Mouse (Mus musculus): ENCODE results near the gene Rgs19.

Rgs19 gene

GRCm38 (mm10) chr2:181687586-181687985 is 6.2 kb downstream of the Rgs19 start:
- in situ Hi-C loops (cut with MboI; ENCODE audit: unreplicated experiment in 2 of 2), result loop anchor here in 1 of 2 experiments (10.0 kb wide), 1 partner anchor 177 kb away; the partner anchor contains the start of gene Polr3k

- in situ Hi-C loops (cut with MboI; ENCODE audit: unreplicated experiment in 2 of 2), result loop anchor here in 1 of 2 experiments (10.0 kb wide), 1 partner anchor 179 kb away; the partner anchor contains the start of gene Polr3k
Observed at GRCm38 (mm10) chr2:181685686-181686085, 8.1 kb downstream of the Rgs19 start.

DNA sequence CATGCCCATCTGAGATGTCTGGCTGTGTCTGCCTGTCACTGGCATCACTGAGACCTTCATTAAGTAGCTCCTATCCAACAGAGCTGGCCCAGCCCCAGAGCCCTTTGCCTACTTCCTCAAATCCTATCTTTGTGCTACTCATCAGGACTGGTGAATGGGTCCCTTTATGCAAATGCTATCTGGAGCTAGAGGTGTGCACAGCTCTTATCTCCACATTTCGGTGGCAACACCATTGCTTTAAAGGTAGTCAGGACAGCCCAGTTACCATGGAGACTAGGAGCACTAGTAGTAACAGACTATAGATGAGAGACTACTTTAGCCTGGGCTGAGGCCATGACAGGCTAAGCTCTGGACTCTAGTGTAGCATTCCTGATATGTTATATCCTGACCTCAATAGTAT is 9.1 kb downstream of the Rgs19 start:
- in situ Hi-C loops (cut with MboI; ENCODE audit: unreplicated experiment in 2 of 2), result loop anchor here in 1 of 2 experiments (10.0 kb wide), 1 partner anchor 180 kb away; the partner anchor contains the start of gene Polr3k

GRCm38 (mm10) chr2:181683381-181683780 is 10.4 kb downstream of the Rgs19 start:
- in situ Hi-C loops (cut with MboI; ENCODE audit: unreplicated experiment in 2 of 2), result loop anchor here in 1 of 2 experiments (10.0 kb wide), 1 partner anchor 181 kb away; the partner anchor contains the start of gene Polr3k

GRCm38 (mm10) chr2:181681978-181682377 is 11.8 kb downstream of the Rgs19 start:
- in situ Hi-C loops (cut with MboI; ENCODE audit: unreplicated experiment in 2 of 2), result loop anchor here in 1 of 2 experiments (10.0 kb wide), 1 partner anchor 183 kb away; the partner anchor contains the start of gene Polr3k

DNA sequence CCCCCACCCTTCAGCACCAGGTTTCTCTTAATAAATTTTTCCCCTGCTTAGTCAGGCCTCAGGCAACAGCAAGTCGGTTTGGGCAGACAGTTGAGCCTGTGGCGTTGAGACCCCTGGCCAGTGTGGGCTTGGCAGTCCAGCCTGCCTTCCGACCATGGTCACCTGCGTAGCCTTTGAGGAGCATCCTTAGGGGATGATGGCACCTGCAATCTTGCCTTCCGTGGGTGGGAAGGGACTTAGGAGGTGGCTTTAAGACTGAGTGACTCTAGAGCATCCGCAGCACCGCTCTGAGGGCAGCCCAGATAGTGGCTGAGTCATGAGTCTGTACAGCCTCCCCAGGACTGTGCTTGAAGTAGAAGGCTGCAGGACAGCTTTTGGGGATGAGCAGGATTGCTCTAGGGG is 13.1 kb downstream of the Rgs19 start:
- in situ Hi-C loops (cut with MboI; ENCODE audit: unreplicated experiment in 2 of 2), result loop anchor here in 1 of 2 experiments (10.0 kb wide), 1 partner anchor 184 kb away; the partner anchor contains the start of gene Polr3k

DNA sequence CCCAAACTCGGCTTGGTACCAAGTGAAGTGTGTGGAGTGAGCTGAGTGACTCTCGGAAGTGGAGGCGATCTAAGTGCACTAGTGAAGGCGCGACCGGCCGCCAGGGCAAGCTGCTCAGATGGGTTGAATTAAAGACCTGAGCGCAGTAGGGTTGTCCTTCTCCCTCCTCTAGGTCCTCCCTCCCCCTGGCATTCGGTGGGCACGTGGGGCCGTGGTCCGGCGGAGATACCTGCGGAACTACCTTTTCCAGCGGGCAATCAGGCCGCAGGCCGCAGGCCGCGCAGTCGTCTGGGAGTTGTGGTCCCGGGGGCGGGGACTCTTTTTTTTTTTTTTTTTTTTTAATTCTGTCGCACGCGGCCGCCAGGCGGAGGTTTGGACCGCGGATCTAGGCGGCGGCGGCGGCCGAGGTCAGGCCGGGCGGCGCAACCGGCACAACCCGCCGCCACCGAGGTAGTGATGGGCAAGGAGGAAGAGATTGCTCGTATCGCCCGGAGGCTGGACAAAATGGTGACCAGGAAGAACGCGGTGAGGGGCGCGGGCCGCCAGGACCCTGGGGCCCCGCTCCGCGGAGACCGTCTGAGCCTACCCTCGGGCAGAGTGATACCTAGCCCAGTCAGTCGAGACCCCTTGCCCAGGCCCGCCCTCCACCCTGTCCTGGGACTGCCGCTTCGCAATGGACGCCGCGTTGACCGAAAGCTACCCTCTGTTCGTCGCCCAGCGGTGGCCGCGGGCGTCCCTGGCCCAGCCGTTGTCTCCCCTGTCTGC is 13.6 kb downstream of the Rgs19 start, which contains the start of gene Tcea2:
Tcea2 (plus strand) TSS at position 360 of the 765 bp plus-strand sequence.
- in situ Hi-C loops (cut with MboI; ENCODE audit: unreplicated experiment in 2 of 2), result loop anchor here (5.0 to 10.0 kb wide), 4 partner anchors 38 to 288 kb away; partner anchors contain the start of gene Polr3k (in 1 of the 2)

GRCm38 (mm10) chr2:181678780-181679179 is 15.0 kb downstream of the Rgs19 start:
- in situ Hi-C loops (cut with MboI; ENCODE audit: unreplicated experiment in 2 of 2), result loop anchor here (5.0 to 10.0 kb wide), 3 partner anchors 36 to 286 kb away; no protein-coding TSS in a partner anchor

DNA sequence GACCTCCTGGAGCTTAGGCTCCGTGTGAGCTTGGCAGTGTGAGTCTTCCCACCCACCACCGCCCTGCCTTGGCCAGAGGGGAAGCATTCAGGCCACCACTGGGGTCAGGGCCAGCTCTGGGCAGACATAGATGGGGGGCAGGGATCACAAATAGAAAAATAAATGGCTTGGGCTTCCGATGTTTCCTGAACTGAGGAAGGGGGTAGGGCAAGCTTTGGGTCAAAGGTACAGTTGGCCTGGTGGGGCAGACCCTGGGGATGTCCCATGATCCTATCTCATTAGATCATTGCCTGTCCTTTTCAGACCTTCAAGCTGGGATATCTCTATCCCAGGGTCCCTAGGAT is 16.1 kb downstream of the Rgs19 start:
- in situ Hi-C loops (cut with MboI; ENCODE audit: unreplicated experiment in 2 of 2), result loop anchor here (5.0 to 10.0 kb wide), 3 partner anchors 35 to 285 kb away; no protein-coding TSS in a partner anchor

GRCm38 (mm10) chr2:181677096-181677754 is 16.6 kb downstream of the Rgs19 start:
- in situ Hi-C loops (cut with MboI; ENCODE audit: unreplicated experiment in 2 of 2), result loop anchor here (5.0 to 10.0 kb wide), 3 partner anchors 35 to 285 kb away; no protein-coding TSS in a partner anchor

DNA sequence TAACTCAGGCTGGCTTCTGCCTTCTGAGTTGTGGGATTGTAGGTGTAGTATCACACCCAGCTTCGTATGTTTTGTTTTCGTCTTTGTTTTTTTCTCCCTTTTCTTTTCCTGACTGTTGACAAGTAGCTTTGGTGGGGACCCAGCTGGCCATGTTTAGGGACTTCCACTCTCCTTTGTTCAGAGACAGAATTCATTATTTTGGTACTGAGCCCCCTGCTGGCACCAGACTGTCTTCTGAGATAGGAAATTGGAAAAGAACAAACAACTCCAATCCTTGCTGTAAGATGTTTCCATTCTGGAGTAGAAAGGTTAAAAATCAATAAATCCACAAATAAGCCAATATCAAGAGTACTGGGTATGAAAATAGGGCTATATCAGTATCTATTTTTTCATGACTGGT is 17.4 kb downstream of the Rgs19 start:
- in situ Hi-C loops (cut with MboI; ENCODE audit: unreplicated experiment in 2 of 2), result loop anchor here (5.0 to 10.0 kb wide), 3 partner anchors 34 to 284 kb away; no protein-coding TSS in a partner anchor

- in situ Hi-C loops (cut with MboI; ENCODE audit: unreplicated experiment in 2 of 2), result loop anchor here (5.0 to 10.0 kb wide), 3 partner anchors 33 to 283 kb away; no protein-coding TSS in a partner anchor
Observed at GRCm38 (mm10) chr2:181675454-181675853, 18.3 kb downstream of the Rgs19 start.

DNA sequence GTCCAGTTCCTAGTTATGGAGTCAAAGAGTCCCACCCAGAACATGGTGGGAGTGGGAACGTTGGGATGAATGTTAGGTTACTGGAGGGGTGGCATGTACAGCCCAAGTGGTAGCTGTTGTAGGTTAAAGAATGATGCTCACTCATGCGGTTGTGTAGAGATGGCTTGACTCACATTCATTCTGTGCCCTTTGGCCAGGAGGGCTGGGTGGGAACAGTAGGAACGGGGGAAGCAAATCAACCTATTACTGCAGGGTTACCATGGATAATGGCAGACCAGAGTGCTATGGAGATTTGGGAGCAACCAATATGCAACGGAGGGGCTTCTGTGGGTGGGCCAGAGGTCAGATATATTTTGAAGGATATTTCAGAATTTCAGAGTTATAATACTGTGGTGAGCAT is 18.8 kb downstream of the Rgs19 start:
- in situ Hi-C loops (cut with MboI; ENCODE audit: unreplicated experiment in 2 of 2), result loop anchor here (5.0 to 10.0 kb wide), 3 partner anchors 33 to 283 kb away; no protein-coding TSS in a partner anchor

DNA sequence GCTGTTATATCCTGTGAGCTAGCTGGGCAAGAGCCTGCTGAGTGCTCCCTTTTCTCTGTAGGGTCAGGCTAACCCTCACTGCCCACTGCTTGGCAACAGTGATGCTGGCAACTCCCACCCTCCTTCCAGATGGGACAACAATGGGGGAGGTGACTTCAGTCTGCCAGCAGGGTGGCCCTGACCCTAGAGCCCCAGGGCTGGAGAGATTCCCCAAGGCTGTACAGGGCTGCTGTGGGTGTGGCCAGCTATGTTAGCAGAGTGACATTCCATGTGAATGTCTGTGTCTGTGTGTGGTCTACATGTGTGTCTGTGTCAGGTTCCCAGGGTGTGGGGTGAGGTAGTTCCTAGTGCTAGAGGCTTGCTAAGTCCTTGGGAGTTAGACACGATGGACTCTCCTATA is 20.3 kb downstream of the Rgs19 start:
- in situ Hi-C loops (cut with MboI; ENCODE audit: unreplicated experiment in 2 of 2), result loop anchor here in 1 of 2 experiments (10.0 kb wide), 1 partner anchor 279 kb away; no protein-coding TSS in a partner anchor

DNA sequence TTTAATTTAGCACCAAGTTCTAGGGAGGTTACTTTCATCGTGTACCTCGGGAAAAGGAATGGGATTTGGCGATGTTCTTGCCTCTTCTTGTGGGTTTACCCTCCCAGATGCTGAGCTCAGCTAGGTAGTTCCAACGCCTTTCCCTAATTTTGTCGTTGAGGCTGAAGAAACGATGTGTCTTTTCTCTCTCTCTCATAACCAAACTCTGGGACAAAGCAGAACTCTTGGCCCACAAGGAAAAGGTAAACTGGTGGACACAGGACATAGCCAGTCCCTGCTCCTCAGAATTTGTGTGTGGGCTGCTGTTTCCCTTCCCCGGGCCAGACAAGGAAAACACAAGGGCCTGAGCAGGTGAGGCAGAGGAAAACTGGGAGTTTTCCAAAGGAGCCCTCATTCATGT is 21.8 kb downstream of the Rgs19 start:
- in situ Hi-C loops (cut with MboI; ENCODE audit: unreplicated experiment in 2 of 2), result loop anchor here in 1 of 2 experiments (10.0 kb wide), 1 partner anchor 277 kb away; no protein-coding TSS in a partner anchor

DNA sequence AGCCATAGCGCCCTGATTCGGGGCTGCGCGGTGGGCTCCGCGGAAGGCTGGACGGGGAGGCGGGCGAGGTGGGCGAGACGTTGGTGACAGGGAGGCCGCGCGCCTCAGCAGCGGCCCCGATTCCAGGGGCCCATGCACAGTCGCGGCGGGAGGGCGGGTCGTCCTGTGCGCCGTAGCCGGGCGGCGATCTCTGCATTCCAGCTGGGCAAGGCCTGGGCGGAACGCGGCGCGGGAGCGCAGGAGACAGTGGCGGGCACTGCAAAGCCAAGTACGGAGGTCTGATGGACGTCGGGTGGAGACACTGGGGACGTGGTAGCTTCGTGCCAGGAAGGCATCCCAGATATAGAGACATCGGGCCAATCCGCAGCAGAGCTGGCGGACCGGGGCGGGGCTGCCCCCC is 22.5 kb downstream of the Rgs19 start, which contains the start of gene Sox18:
Sox18 (minus strand) TSS at position 315 of the 400 bp plus-strand sequence.
- in situ Hi-C loops (cut with MboI; ENCODE audit: unreplicated experiment in 2 of 2), result loop anchor here in 1 of 2 experiments (10.0 kb wide), 1 partner anchor 277 kb away; no protein-coding TSS in a partner anchor

- in situ Hi-C loops (cut with MboI; ENCODE audit: unreplicated experiment in 2 of 2), result loop anchor here in 1 of 2 experiments (10.0 kb wide), 1 partner anchor 276 kb away; no protein-coding TSS in a partner anchor
Observed at GRCm38 (mm10) chr2:181670913-181671311, 22.9 kb downstream of the Rgs19 start.

- in situ Hi-C loops (cut with MboI; ENCODE audit: unreplicated experiment in 2 of 2), result loop anchor here in 1 of 2 experiments (10.0 kb wide), 1 partner anchor 276 kb away; no protein-coding TSS in a partner anchor
Observed at GRCm38 (mm10) chr2:181670285-181670912, 23.4 kb downstream of the Rgs19 start.

GRCm38 (mm10) chr2:181663298-181663630 is 30.5 kb downstream of the Rgs19 start:
- in situ Hi-C loops (cut with MboI; ENCODE audit: unreplicated experiment in 2 of 2), result no loop called here

Data from v-Abl transformed pro-B cells (cell line).